Mouse (Mus musculus) adrenal gland, postnatal 36 days (tissue): ENCODE measurements around the gene Ttyh3. TPM values are rescaled to one million over a fixed set of nuclear protein-coding genes. Genes with fewer than 3 reads are reported as not detected.

Experiments used
- DNase-seq, 2 experiments: peaks; one replicate each; pipeline ENCODE4 v3.0.0; 2021; ENCODE audit warnings: mixed read lengths in 1 of 2
- total RNA-seq, 2 experiments: library from RNA; stranded (reverse); gene quantifications; 2 replicates each; pipeline ENCODE4 v1.2.3; 2021

Ttyh3 gene
- total RNA-seq, 2 experiments from 2014 or later, result 42.4 to 108 TPM

GRCm38 (mm10) chr5:140575381-140575866 lies 73.4 kb downstream of the Ttyh3 start:
- peak; percentile 42 to 48 for DNase-seq

- DNase-seq, result peak in 1 of 2 experiments; percentile 46
These were observed 76.2 kb downstream of the Ttyh3 start for GRCm38 (mm10) chr5:140572611-140573010.

- DNase-seq, result peak; percentile 31 to 68
These were observed 77.2 kb downstream of the Ttyh3 start for GRCm38 (mm10) chr5:140571673-140572072.

- no peak for DNase-seq
These were observed 77.6 kb downstream of the Ttyh3 start for GRCm38 (mm10) chr5:140571201-140571600.

Other genes with a start within 250 kb of the Ttyh3 start
- gene Eif3b, start 229.7 kb downstream of the Ttyh3 start, total RNA-seq, result 100 to 1,000 TPM; 175 to 197 TPM
- under 1 TPM in 1 of 2 experiments, not detected in 1; 0.16 TPM for gene Gm4869, start 203.4 kb downstream of the Ttyh3 start, total RNA-seq
- gene Chst12, start 143.5 kb downstream of the Ttyh3 start, total RNA-seq, result 10 to 100 TPM in 1 of 2 experiments, 1 to 10 TPM in 1; 6.9 to 10.1 TPM
- not detected for gene Grifin, start 84.0 kb downstream of the Ttyh3 start, total RNA-seq
- 10 to 100 TPM in 1 of 2 experiments, 1 to 10 TPM in 1; 9.6 to 12.7 TPM for gene Lfng, start 41.7 kb downstream of the Ttyh3 start, total RNA-seq
- gene Iqce, start 53.3 kb upstream of the Ttyh3 start, total RNA-seq, result 10 to 100 TPM; 18.6 to 19.7 TPM
- 10 to 100 TPM; 16.4 to 25.6 TPM for gene Brat1, start 56.0 kb upstream of the Ttyh3 start, total RNA-seq
- gene Amz1, start 75.1 kb upstream of the Ttyh3 start, total RNA-seq, result under 1 TPM; 0.50 to 0.66 TPM
- gene Gna12, start 181.4 kb upstream of the Ttyh3 start, total RNA-seq, result 100 to 1,000 TPM; 119 to 155 TPM